Comparison of ENCODE assay signal across 28 mouse cellular contexts in genomic region chr4:109482701-109483100, GRCm38 (mm10). TPM values are rescaled to one million over a fixed set of nuclear protein-coding genes. Genes with fewer than 3 reads are reported as not detected.
"Had no signal": no experiment of that assay in that cellular context is flagged by ENCODE, and none has a peak within 500 bp of the region (broad histone marks: within the 10 kb centered on the region; RNA-seq: fewer than 3 reads in every experiment).

No protein-coding gene starts in this region.

- H3K27me3 ChIP-seq: kidney, embryonic 15.5 days; limb, embryonic 13.5 days; lung, embryonic 15.5 days; midbrain, embryonic 13.5 days; neural tube, embryonic 13.5 days; stomach, embryonic 15.5 days had no signal

- H3K9ac ChIP-seq: kidney, embryonic 15.5 days; limb, embryonic 13.5 days; liver, embryonic 14.5 days; liver, postnatal 0 days; lung, embryonic 15.5 days; midbrain, embryonic 13.5 days; neural tube, embryonic 13.5 days; stomach, embryonic 15.5 days had no signal

- H3K4me1 ChIP-seq: kidney, embryonic 15.5 days; limb, embryonic 13.5 days; lung, embryonic 15.5 days; midbrain, embryonic 10.5 days; midbrain, embryonic 13.5 days; neural tube, embryonic 13.5 days; stomach, embryonic 15.5 days had no signal

- H3K4me3 ChIP-seq: kidney, embryonic 15.5 days; limb, embryonic 10.5 days; limb, embryonic 13.5 days; lung, embryonic 15.5 days; megakaryocyte, embryonic 14.5 days; midbrain, embryonic 10.5 days; midbrain, embryonic 13.5 days; myocyte; neural tube, embryonic 13.5 days; stomach, embryonic 15.5 days had no signal

- DNase-seq: kidney, adult 8-10 months; kidney, postnatal 10 days; kidney, postnatal 36 days; liver, postnatal 0 days; lung, postnatal 10 days; lung, postnatal 36 days; retina, postnatal 1 day; right cerebral cortex, postnatal 25 days; spleen, adult 18-20 months; thymus, postnatal 25 days had no signal

- H3K4me2 ChIP-seq: kidney, embryonic 15.5 days; limb, embryonic 13.5 days; liver, embryonic 11.5 days; lung, embryonic 15.5 days; midbrain, embryonic 13.5 days; neural tube, embryonic 13.5 days; stomach, embryonic 15.5 days had no signal

- H3K27ac ChIP-seq: kidney, embryonic 15.5 days; limb, embryonic 10.5 days; limb, embryonic 13.5 days; liver, embryonic 14.5 days; lung, embryonic 15.5 days; midbrain, embryonic 10.5 days; midbrain, embryonic 13.5 days; neural tube, embryonic 13.5 days; stomach, embryonic 15.5 days had no signal

- H3K9me3 ChIP-seq: kidney, embryonic 15.5 days; limb, embryonic 10.5 days; limb, embryonic 13.5 days; lung, embryonic 15.5 days; megakaryocyte, embryonic 14.5 days; midbrain, embryonic 10.5 days; midbrain, embryonic 13.5 days; neural tube, embryonic 13.5 days; stomach, embryonic 15.5 days had no signal

- ATAC-seq: liver, postnatal 0 days; midbrain, embryonic 13.5 days; midbrain, embryonic 16.5 days had no signal

- H3K36me3 ChIP-seq: kidney, embryonic 15.5 days; limb, embryonic 10.5 days; limb, embryonic 13.5 days; lung, embryonic 15.5 days; midbrain, embryonic 10.5 days; midbrain, embryonic 13.5 days; neural tube, embryonic 13.5 days; stomach, embryonic 15.5 days had no signal

RNA-seq across cellular contexts. Expression of gene 4930522H14Rik, which starts 48.4 kb away (rescaled TPM):
- total RNA-seq: layer of hippocampus, postnatal 14 days; left cerebral cortex, postnatal 25 days; monocyte, adult 5-6 weeks; neutrophil, adult 5-6 weeks had no signal
- polyA plus RNA-seq: kidney, embryonic 15.5 days; limb, embryonic 10.5 days; limb, embryonic 13.5 days; liver, embryonic 11.5 days; liver, embryonic 14.5 days; liver, postnatal 0 days; lung, embryonic 15.5 days; midbrain, embryonic 10.5 days; midbrain, embryonic 13.5 days; midbrain, embryonic 16.5 days; myocyte; neural tube, embryonic 13.5 days; stomach, embryonic 15.5 days; thymus, postnatal 0 days had no signal
